Mouse (Mus musculus) brain, embryonic 14.5 days (tissue): ENCODE measurements around the gene Mypn. TPM values are rescaled to one million over a fixed set of nuclear protein-coding genes. Genes with fewer than 3 reads are reported as not detected.

Source experiments
- DNase-seq: peaks from one replicate; pipeline ENCODE4 v3.0.0-alpha.2; 2011; ENCODE audit warnings: low read depth
- CTCF ChIP-seq: fragments of 200-500 bp; IDR thresholded peaks from 2 replicates; pipeline ENCODE4 v1.5.1; 2012; ENCODE audit warnings: inconsistent platforms, mild to moderate bottlenecking, moderate library complexity, borderline replicate concordance; ENCODE audit not compliant: insufficient read depth, insufficient read length; ENCODE audit errors: extremely low read depth
- POLR2A ChIP-seq: fragments of 200-500 bp; IDR thresholded peaks from 2 replicates; pipeline ENCODE4 v1.6.1; 2012; ENCODE audit warnings: mild to moderate bottlenecking, inconsistent platforms, borderline replicate concordance; ENCODE audit not compliant: poor library complexity, insufficient read depth, insufficient read length, severe bottlenecking; ENCODE audit errors: extremely low read depth
- polyA plus RNA-seq: library from polyadenylated mRNA; depleted of rRNA; stranded (reverse); fragments of >200 nt; gene quantifications from 2 replicates; pipeline ENCODE4 v1.2.3, GENCODE M21; 2012

Mypn gene
- polyA plus RNA-seq, 1 experiment = 0.34 TPM

GRCm38 (mm10) chr10:63116376-63116775 is 87.4 kb downstream of the Mypn start:
- no peak for DNase-seq
- no peak for TF ChIP-seq POLR2A
- TF ChIP-seq CTCF = no peak

- TF ChIP-seq POLR2A (no peak), CTCF (no peak)
These were observed 87.9 kb downstream of the Mypn start for GRCm38 (mm10) chr10:63115881-63116280.

DNA sequence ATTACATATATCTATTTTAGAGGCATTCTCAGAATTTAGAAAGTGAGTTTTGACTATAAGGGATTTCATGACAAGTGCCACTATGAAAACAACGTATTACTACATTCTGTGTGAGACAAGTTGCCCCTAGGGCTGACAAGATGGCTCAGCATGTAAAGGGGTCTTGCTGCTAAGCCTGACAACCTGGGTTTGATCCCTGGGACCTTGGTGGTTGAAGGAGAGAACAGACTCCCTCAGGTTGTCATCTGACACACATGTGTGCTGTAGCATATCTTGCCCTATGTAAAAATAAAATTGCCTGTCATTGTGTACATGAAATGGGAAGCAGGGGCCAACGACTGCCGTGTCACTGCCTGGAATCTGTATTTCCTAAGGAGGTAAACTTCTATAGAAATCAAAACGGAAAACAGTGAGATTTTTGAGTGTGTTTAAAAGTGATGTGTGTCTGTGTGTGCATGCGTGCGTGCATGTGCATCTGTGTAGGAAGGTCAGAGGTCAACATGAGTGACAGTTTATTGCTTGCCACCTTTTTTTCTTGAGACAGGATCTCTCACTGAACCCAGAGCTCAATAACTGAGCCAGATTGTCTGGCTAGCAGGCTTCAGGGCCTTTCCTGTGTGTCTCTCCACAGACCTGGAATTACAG is 89.9 kb downstream of the Mypn start:
- DNase-seq = no peak
- no peak for TF ChIP-seq CTCF
- TF ChIP-seq POLR2A = no peak

More at GRCm38 (mm10) chr10:63115881-63116280, 87.9 kb downstream of the Mypn start:
- no peak for DNase-seq

- TF ChIP-seq POLR2A (no peak), CTCF (peak; percentile 11; the same call in 1 of the 2 replicates)
- DNase-seq = peak; percentile 75
These were observed 90.6 kb downstream of the Mypn start for GRCm38 (mm10) chr10:63113027-63113604.

DNA sequence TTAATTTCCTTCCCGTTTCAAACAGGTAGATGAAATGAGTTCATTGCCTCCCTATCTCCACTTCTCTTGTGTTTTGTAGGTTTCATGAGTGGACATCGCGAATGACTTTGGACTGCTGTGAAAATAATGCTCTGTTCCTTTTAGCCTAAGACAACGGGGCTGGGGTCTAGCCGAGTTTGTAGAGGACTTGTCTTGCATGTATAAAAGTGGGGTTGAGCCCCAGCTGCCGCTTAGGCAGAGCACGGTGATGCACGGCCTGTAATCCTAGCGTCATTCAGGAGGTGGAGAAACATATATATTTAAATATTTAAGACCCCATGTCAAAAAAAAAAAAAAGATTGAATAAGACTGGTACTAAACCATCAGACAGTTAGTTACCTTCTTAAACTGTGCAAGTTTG is 103.1 kb downstream of the Mypn start:
- no peak for TF ChIP-seq POLR2A
- no peak for TF ChIP-seq CTCF
- peak; percentile 44 for DNase-seq

DNA sequence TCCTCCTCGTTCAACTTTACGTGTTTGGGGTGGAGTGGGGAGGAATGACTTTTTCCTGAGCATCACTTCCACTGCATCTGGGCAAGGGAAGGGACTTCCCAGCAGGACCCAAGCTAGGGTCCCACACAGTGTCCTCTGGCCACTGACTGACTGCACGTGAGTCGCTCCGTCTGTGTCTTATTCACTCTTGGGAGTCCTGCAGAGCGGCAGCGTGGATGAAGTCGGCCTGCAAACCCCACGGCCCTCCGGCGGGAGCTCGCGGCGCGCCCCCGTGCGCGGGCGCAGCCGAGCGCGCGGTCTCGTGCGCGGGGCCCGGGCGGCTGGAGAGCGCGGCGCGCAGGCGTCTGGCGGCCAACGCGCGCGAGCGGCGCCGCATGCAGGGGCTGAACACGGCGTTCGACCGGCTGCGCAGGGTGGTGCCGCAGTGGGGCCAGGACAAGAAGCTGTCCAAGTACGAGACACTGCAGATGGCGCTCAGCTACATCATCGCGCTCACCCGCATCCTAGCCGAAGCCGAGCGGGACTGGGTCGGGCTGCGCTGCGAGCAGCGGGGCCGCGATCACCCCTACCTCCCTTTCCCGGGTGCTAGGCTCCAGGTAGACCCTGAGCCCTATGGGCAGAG is 103.7 kb downstream of the Mypn start:
- peak; percentile 85 for DNase-seq
- TF ChIP-seq CTCF (no peak), POLR2A (peak; percentile 48; the same call in 1 of the 2 replicates)

GRCm38 (mm10) chr10:63099521-63099920 is 104.2 kb downstream of the Mypn start, which contains the start of gene Atoh7:
Atoh7 (plus strand) TSS chr10:63099651.
- TF ChIP-seq CTCF = no peak
- no peak for TF ChIP-seq POLR2A
- peak; percentile 34 for DNase-seq

- TF ChIP-seq CTCF (no peak), POLR2A (no peak)
- DNase-seq = no peak
These were observed 105.6 kb downstream of the Mypn start for GRCm38 (mm10) chr10:63098191-63098590.

GRCm38 (mm10) chr10:63096757-63097156 is 107.0 kb downstream of the Mypn start:
- no peak for DNase-seq
- TF ChIP-seq POLR2A (no peak), CTCF (no peak)

GRCm38 (mm10) chr10:63092616-63093550 is 110.9 kb downstream of the Mypn start:
- no peak for DNase-seq

DNA sequence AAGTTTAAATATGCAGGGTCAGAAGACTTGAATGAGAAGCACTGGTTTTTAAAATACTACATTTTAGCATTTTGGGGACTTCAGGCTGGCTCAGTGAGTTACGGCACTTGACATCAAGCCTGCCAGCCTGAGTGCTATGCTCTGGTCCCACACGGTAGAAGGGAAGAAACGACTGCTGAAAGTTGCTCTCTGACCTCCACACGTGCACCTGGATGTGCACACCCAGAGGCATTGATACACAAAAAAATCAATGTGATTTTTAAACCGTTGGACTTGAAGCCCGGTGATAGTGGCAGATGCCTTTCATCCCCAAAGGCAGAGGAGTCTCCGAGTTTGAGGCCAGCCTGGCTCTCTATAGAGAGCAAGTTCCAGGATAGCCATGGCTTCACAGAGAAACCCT is 111.8 kb downstream of the Mypn start:
- no peak for DNase-seq
- TF ChIP-seq POLR2A (no peak), CTCF (no peak)

More at GRCm38 (mm10) chr10:63092616-63093550, 110.9 kb downstream of the Mypn start:
- TF ChIP-seq CTCF (no peak), POLR2A (no peak)
